Mouse (Mus musculus) E14TG2a.4 (cell line): ENCODE results near the gene Scin.

Experiments
- H3K27me3 ChIP-seq: 2 replicates; pipeline ENCODE4 v1.6.1; 2014; ENCODE audit warnings: low read length, control low read depth; ENCODE audit not compliant: insufficient read depth
- H3K36me3 ChIP-seq: 2 replicates; pipeline ENCODE4 v1.6.1; 2014; ENCODE audit warnings: low read length, control low read depth; ENCODE audit not compliant: insufficient read depth
- H3K4me1 ChIP-seq: replicated peaks from 2 replicates; pipeline ENCODE4 v1.6.1; 2014; ENCODE audit warnings: low read depth, low read length, control low read depth
- H3K4me3 ChIP-seq: replicated peaks from 2 replicates; pipeline ENCODE4 v1.5.1; 2014; ENCODE audit warnings: mild to moderate bottlenecking, low read length
- H3K9me3 ChIP-seq: 2 replicates; pipeline ENCODE4 v1.6.1; 2014; ENCODE audit warnings: low read length, control low read depth
- CTCF ChIP-seq: conservative IDR thresholded peaks from 2 replicates; pipeline ENCODE4 v1.5.1; 2014; ENCODE audit warnings: low read length
- NANOG ChIP-seq: IDR thresholded peaks from 2 replicates; pipeline ENCODE4 v1.6.1; 2014; ENCODE audit warnings: borderline replicate concordance, low read length, mixed read lengths
- POU5F1 ChIP-seq: IDR thresholded peaks from 2 replicates; pipeline ENCODE4 v1.6.1; 2014; ENCODE audit warnings: low read length, borderline replicate concordance

Gene Scin

GRCm38 (mm10) chr12:40099407-40099806 lies 34.6 kb downstream of the Scin start:
- no peak overlapping the region for H3K4me3 ChIP-seq
- TF ChIP-seq POU5F1 (no peak), CTCF (no peak), NANOG (no peak)
- no peaks in the 10 kb centered on the region for H3K27me3 ChIP-seq
- H3K4me1 ChIP-seq = no peaks in the 10 kb centered on the region
- H3K9me3 ChIP-seq = no peaks in the 10 kb centered on the region
- H3K36me3 ChIP-seq = no peaks in the 10 kb centered on the region

- H3K9me3 ChIP-seq = no peaks in the 10 kb centered on the region
- no peaks in the 10 kb centered on the region for H3K27me3 ChIP-seq
- no peaks in the 10 kb centered on the region for H3K4me1 ChIP-seq
- H3K4me3 ChIP-seq = no peak overlapping the region
- H3K36me3 ChIP-seq = no peaks in the 10 kb centered on the region
- TF ChIP-seq POU5F1 = no peak
- no peak for TF ChIP-seq CTCF
- TF ChIP-seq NANOG = no peak
These were observed 36.6 kb downstream of the Scin start for GRCm38 (mm10) chr12:40097449-40097848.

- no peaks in the 10 kb centered on the region for H3K27me3 ChIP-seq
- no peak overlapping the region for H3K4me3 ChIP-seq
- H3K9me3 ChIP-seq = no peaks in the 10 kb centered on the region
- H3K36me3 ChIP-seq = no peaks in the 10 kb centered on the region
- no peak for TF ChIP-seq NANOG
- no peak for TF ChIP-seq CTCF
- no peak for TF ChIP-seq POU5F1
- H3K4me1 ChIP-seq = no peaks in the 10 kb centered on the region
These were observed 37.0 kb downstream of the Scin start for GRCm38 (mm10) chr12:40097023-40097422.

GRCm38 (mm10) chr12:40096453-40096852 lies 37.6 kb downstream of the Scin start:
- Histone ChIP-seq H3K4me1 (no peaks in the 10 kb centered on the region), H3K36me3 (no peaks in the 10 kb centered on the region), H3K4me3 (no peak overlapping the region), H3K9me3 (no peaks in the 10 kb centered on the region), H3K27me3 (no peaks in the 10 kb centered on the region)
- TF ChIP-seq CTCF = no peak
- TF ChIP-seq NANOG = no peak
- TF ChIP-seq POU5F1 = no peak

GRCm38 (mm10) chr12:40090017-40090416 lies 44.0 kb downstream of the Scin start:
- H3K9me3 ChIP-seq = no peaks in the 10 kb centered on the region
- H3K4me1 ChIP-seq = no peaks in the 10 kb centered on the region
- H3K4me3 ChIP-seq = no peak overlapping the region
- TF ChIP-seq POU5F1 = no peak
- no peak for TF ChIP-seq NANOG
- no peak for TF ChIP-seq CTCF
- H3K36me3 ChIP-seq = no peaks in the 10 kb centered on the region
- no peaks in the 10 kb centered on the region for H3K27me3 ChIP-seq

- Histone ChIP-seq H3K9me3 (no peaks in the 10 kb centered on the region), H3K27me3 (no peaks in the 10 kb centered on the region), H3K4me3 (no peak overlapping the region), H3K4me1 (no peaks in the 10 kb centered on the region), H3K36me3 (no peaks in the 10 kb centered on the region)
- no peak for TF ChIP-seq POU5F1
These were observed 48.2 kb downstream of the Scin start for GRCm38 (mm10) chr12:40085731-40086322.

GRCm38 (mm10) chr12:40082453-40083238 lies 51.4 kb downstream of the Scin start:
- no peaks in the 10 kb centered on the region for H3K27me3 ChIP-seq
- TF ChIP-seq CTCF (peak; percentile 81), NANOG (no peak), POU5F1 (no peak)
- H3K36me3 ChIP-seq = no peaks in the 10 kb centered on the region
- no peaks in the 10 kb centered on the region for H3K4me1 ChIP-seq
- no peaks in the 10 kb centered on the region for H3K9me3 ChIP-seq
- H3K4me3 ChIP-seq = no peak overlapping the region

- H3K4me1 ChIP-seq = no peaks in the 10 kb centered on the region
- H3K27me3 ChIP-seq = no peaks in the 10 kb centered on the region
- no peaks in the 10 kb centered on the region for H3K9me3 ChIP-seq
- H3K36me3 ChIP-seq = no peaks in the 10 kb centered on the region
- no peak overlapping the region for H3K4me3 ChIP-seq
- TF ChIP-seq NANOG (no peak), CTCF (no peak), POU5F1 (no peak)
These were observed 52.0 kb downstream of the Scin start for GRCm38 (mm10) chr12:40082048-40082447.
